Mouse (Mus musculus) cerebellum, adult 11-12 months (tissue): ENCODE measurements around the gene Tent2.
A peak's percentile ranks its signal among the peaks of the same experiment; 100 is the strongest.
"Not testable (repeated sequence)": the region's sequence is repeated elsewhere in the genome, so short reads cannot be mapped to it uniquely, and the experiment has no call there.

Experiments
- DNase-seq: peaks from one replicate; pipeline ENCODE4 v3.0.0; 2022

The Tent2 gene

DNA sequence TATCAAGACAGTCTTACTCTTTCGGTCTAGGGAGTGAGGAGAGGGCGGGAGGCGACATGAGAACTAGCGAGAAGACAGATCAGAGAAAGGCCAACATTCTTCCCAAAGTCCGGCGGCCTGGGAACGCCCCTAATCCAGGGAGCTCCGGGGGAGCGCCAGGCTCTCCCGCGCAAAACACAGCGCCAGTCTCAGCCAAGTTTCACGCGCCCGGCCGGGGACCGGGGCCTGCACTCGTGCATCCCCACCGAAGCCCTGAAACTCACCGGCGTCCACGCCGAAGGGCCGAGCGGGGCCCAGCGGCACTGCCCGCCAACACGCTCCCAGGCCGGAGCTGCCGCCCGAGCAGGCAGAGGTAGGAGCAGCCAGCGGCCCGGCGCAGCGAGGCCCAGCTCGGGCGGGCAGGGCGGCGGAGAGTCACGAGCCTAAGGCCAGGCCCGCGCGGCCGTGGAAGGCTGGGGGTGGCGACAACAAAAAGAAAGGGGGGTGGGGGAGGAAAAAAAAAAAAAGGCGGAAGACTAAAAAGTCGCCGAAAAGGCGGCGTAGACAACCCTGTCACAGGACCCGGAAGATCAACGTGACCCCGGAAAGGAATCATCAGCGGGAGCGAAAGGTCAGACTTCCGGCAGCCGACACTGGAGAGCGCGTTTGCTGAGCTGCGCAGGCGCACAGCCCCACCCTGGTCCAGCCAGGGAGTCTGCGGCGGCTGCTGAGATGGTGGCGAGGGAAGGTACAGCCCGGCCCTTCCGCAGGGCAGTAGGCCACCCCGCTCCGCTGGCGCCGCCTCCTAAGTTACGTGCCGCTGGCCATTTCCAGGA is at the start of gene Tent2:
TSS of gene Tent2 (minus strand) at position 555 of the 815 bp plus-strand sequence.
- DNase-seq: peak; percentile 96

DNA sequence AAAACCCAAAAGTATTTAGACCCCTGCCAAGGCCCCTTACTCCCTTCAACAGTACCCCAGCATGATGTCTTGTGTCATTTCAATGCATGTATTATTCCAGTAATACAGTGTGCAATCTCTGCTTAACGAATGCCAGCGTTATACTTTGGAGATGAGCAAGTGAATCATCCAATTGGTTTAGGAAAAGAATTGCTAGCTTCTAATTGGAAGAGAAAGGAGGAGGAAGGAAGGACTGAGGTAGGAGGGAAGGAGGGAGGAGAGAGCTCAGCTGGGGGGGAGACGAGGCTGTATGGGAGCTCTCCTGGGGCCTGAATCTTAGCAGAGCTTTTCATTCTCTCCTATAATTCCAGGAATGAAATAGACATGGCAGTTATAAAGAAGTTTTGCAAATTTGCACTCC is 49.0 kb upstream of the Tent2 start:
- no peak for DNase-seq

DNA sequence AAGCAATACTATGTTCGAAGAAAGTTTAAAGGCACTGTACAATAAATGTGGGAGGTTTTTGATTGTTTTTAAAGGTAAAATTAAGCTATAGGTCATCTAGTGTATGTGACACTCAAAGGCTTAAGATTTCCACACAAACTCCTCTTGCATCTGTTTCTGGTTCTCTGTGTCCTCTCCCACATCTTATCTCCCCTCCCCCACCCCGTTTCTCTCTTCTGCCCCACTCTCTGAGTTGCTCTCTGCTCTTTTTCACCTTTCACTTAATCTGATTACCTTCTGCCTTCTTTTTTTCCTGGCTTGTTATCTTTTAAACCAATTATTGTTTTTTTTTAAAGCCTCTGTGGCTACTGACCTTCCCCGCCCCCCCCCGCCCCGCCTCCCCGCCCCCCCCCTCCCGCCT is 47.4 kb upstream of the Tent2 start:
- DNase-seq: no peak

DNA sequence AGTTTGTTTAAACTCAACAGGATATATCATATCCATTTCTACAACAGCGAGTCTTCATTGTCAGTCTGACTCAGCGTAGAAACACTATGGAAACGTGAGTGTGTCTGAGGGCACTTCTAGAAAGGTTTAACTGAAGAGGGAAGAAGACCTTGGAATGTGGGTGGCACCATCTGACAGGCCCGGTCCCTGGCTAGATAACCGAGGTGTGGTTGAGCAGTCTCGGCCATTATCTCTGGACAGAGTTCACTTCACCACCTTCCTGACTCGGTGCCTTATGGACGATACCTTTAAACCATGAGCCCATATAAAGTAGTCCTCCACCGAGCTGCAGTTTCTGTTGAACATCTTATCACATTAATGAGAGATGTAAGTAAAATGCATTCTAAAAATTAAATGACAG is 46.9 kb upstream of the Tent2 start:
- no peak for DNase-seq

DNA sequence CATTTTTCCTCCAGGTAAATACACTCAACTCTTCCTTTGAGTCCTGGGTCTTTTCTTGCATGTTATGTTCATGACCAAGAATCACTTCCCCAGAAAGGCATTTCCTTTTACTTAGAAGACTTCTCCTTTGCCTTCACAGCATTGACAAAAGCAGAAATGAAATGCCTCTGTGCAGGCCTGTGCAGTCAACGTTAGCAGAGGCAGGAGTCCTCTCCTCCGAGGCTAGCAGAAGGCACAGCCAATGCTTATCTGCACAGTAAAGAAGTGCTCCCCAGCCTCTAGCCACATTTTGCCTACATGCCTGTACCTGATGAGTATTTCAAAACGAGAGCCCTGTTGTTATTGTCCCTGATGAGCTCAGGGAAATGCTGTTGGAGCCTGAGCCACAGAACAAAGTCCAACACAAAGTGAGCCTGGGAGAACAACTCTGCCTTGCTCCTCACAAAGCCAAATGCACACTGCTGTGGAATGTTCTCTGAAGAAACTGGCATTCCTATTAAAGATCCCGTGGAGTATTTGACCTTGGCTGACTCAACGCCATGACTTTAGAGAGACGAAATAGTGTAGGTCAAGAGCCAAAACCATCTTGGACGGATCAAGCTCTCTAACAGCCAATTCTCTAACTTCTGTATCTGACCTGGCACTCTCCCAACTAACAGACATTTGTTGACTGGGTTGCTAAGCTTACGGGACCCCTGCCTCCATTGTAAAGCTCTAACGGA is 45.7 kb upstream of the Tent2 start:
- DNase-seq: no peak

DNA sequence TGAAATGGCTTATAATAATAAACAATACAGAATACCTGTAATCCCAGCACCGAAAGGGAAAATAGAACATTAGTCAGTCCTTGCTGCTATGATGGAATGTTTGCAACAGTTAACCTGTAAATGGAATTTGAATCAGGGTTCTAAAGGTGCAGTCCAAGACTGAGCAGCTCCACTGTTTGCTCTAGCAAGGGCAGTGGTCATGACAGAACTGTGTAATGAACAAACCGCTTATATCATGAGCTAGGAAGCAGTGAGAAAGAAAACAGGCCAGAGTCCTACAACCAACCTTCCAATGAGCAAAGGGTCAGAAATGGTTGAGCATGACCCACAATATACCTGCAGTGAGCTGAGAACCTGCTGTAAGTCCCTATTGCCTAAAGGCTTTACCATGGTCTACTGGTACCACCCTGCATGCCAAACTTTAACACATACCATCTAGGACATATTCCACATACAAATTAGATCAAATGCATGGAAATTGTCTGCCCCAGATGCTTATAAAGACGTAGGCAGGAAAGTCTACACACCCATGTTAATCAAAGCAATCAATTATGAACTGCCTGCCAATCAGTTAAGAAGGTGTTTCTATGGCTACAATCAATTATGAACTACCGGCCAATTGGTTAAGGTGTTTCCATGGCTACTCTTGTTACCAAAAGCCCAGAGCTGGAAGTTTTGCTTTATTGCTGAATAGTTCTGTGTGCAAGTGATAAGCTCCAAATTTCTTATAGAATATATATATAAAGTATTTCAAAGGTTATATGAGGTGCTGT is 42.3 kb upstream of the Tent2 start:
- DNase-seq: no peak

DNA sequence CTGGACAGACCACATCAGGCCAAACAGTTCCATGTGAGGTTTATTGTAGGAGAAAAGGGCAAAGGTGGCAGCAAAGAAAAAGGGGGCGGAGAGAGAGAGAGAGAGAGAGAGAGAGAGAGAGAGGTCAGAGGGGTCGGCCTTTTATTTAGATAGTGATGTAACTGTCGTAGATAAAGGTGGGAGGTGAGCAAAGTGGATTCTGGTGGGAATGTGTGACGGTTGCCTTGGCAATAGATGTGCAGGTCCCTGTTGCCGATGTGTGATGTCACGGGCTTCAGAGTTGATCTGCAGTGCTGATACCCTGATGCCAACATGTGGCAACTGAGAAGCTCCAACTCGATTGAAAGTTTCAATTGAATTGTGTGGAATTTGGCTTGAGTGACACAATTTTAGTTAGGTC is 40.1 kb upstream of the Tent2 start:
- DNase-seq: no peak

DNA sequence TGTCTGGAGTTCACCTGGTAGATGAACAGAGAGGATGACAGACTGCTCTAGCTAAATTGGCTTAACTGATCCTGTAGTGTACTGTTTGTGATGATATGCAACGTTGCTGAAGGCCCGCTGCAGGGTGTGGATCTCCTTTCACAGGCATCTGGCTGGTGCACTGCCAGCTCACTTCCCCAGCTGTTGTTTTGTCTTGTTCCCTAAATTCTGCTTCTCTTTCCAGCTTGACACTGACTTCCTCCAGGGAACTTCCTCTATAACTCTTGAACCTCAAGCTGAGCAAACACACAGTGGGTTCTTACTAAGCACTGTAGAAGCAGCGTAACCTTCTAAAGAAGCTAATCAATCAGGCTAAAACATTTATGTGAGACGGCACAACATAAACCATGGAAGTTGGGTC is 38.8 kb upstream of the Tent2 start:
- no peak for DNase-seq

DNA sequence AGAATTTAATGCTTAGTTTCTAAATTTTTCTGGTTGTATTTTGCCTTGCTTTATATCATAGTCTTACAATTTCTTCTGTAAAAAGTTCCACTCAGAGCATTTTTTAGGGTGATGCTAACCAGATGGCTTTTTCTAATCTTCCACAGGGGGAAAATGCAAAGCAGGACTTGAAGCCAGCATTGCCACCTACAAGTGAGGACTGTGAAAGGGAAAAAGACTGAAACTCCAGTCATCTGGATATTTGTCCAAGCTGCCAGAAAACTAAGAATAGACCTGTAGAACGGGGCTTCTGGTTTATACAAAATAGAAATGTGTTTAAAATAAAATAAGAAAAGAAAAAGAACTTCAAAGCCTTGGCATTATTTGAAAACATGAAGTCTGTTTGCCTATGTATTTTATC is 19.6 kb upstream of the Tent2 start:
- DNase-seq: no peak

DNA sequence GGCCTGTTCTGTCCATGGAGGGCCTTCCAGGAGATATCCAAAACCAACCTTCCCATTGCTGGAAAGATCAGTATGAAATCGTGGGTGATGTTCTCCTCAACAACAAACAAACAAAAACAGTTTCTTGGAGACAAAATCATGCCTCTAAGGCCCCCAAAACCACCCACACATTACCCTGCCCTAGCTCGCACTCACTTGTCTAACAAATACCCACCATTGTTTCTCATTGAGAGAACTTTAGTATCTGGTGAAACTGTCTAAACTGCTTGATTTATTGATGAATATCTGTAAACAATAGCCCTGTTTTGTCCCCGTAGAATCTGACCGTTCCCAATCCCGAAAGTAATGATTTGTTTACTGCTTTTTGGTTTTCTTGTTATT is 451 bp upstream of the Tent2 start:
- DNase-seq: no peak

DNA sequence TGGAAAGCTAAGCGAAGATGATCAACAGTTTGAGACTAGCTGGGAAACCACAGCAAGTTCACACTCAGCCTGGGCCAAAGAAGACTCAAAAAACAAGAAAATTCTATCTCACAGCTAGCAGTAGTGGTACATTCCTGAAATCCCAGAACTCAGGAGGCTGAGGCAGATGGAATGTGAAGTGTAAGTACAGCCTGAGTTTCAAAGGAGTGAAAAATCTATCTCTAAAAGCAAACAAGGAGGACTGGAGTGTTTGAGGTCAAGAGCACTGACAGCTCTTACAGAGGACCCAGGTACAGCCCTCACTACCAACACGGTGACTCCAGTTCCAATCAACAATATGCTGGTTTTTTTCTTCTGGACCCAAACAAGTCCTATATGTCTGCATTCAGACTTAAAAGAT is 2.8 kb downstream of the Tent2 start:
- no peak for DNase-seq

DNA sequence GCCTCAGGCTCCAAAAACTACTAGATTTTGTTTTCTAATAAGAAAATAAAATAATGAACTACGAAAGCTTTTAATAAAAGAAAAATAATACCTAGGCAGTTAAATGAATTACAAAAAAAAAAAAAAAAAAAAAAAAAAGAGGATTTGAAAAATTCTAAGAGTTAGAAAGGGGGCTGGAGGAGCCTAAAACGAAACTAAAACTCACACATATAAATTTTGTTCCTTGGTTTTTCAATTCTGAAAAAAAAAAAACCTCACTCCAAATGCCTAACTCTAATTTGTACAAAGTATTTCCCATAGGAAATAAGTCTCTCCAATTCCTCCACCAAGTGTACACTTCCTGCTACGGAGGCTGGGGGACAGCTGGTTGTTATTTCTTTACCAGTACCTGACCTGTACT is 3.4 kb downstream of the Tent2 start:
- DNase-seq: no peak

DNA sequence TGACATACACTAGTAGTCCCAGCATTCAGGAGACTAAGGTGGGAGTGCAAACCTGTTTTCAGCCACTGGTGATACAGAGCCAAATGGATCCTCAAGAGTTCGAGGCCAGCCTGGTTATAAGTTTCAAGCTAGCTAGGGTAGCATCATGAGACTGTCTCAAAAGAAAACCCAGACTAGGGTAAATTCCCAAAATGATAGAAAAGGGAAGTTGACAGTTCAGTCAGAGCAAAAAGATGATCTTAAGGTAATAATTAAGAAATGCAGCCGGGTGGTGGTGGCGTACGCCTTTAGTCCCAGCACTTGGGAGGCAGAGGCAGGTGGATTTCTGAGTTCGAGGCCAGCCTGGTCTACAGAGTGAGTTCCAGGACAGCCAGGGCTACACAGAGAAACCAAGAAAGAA is 4.4 kb downstream of the Tent2 start:
- not testable (repeated sequence) for DNase-seq

DNA sequence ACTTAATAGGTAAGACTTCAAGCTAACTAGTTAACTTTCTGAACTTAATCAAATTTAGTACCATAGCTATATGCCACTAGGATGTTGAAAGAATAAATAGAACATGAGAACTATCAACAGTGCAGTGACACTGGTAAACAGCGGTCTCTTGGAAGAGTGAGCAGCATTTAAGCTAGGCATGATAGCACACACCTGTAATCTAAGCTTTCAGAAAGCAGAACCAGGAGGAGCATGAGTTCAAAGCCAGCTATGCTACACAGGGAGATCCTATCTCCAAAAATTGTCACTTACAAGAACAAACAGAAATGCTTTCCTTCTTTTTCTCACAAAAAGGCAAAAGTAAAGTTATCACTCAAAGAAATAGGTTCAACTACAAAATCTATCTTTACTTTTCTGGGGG is 11.8 kb downstream of the Tent2 start:
- no peak for DNase-seq

DNA sequence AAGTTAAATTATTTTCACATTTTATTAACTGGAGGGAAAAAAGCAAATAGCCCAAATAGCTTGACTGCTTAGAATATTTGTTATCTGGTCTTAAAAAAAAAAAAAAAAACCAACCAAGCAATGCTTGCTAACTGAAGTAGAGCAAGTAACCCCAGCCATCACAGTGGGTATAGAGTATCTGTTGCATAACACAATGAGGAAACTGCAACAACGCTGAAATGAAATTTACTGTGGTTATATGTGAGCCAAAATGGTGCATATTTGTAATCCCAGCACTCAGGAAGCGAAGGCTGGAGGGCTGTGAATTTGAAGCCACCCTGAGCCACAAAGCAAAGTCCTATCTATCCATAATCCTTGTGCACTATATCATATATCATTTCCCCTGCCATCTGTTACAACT is 12.7 kb downstream of the Tent2 start:
- no peak for DNase-seq

DNA sequence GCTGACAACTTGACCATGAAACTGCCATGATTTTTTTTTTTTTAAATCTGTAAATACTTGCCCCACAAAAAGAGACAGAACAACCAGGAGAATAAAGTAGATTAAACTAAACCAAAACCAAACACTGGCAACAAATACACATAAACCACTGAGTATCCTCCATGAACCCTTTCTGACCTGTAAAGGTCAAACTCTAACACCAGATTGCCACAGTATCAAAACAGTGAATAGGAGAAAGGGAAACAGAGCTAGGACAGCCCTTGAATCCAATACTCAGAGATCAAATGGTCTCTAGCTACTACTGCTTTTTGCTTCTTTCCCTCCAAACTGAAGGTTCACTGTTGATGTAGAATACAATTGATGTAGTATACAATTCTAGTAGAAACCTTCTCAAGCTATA is 14.6 kb downstream of the Tent2 start:
- no peak for DNase-seq

DNA sequence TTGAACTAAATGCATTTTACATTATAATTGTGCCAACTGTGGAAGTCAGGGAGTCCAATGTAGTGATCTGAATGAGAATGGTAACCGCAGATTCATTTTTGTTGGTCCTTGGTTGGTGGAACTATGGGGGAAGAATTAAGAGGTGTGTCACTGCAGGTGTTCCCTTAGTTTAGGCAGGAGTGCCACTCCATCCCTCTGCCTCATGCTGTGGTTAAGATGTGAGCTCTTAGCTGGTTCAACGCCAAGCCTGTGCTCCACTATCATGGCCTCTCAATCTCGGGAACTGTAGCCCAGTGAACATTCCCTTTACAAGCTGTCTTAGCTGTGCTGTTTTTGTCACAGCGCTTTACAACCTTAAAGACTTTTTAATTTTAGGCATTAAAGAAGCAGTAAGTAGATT is 28.9 kb downstream of the Tent2 start:
- no peak for DNase-seq

DNA sequence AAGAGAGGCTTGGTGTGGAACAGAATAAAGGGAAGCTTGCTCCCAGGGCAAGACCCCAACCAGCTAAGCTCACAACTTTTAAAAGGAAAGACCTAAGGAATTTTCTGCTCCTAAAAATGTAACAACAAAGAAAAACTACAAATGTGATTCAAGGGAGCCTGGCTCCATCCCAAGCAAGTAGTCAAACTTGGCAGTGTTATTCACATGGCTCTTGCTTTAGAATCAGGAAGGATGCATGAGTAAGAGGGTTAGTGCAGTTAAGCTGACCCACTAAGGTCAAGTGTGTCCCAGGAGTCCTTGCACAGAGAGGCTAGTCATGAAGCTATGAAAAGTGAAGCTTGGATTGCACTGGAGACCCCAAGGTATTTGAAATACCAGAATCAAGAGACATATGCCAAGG is 29.7 kb downstream of the Tent2 start:
- DNase-seq: no peak

DNA sequence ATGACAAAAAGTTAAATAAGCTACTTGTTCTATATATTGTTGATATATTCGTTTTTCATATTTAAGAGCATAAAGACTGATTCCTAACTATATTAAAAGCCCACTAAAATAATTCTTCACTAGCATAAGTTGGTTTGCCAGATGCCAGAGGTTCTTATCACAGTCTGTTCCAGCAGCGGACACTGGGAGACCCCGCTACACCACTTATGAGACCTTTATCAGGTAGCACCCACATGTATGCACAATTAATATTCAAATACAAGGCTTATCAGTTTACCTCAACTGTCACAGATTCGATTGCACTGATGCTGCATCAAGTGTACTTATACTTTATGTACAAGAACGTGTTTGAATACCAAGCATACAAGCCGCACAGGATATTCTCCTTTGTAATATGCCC is 33.9 kb downstream of the Tent2 start:
- no peak for DNase-seq

DNA sequence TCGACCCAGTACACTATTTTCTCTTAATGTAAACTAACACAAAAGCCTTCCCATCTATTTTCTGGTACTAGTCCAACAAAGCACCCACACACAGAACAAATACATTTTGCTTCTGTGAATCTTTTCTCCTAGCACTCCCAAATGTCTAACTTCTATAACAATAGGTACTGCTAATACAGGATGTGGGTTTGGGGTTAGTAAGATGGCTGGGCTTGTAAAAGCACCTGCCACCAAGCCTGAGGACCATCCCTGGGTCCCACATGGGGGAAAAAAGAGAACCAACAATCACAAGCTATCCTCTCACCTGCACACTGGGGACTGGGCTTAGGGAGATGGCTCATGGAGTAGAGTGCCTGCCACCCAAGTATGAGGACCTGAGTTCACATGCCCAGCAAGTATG is 38.9 kb downstream of the Tent2 start:
- no peak for DNase-seq

DNA sequence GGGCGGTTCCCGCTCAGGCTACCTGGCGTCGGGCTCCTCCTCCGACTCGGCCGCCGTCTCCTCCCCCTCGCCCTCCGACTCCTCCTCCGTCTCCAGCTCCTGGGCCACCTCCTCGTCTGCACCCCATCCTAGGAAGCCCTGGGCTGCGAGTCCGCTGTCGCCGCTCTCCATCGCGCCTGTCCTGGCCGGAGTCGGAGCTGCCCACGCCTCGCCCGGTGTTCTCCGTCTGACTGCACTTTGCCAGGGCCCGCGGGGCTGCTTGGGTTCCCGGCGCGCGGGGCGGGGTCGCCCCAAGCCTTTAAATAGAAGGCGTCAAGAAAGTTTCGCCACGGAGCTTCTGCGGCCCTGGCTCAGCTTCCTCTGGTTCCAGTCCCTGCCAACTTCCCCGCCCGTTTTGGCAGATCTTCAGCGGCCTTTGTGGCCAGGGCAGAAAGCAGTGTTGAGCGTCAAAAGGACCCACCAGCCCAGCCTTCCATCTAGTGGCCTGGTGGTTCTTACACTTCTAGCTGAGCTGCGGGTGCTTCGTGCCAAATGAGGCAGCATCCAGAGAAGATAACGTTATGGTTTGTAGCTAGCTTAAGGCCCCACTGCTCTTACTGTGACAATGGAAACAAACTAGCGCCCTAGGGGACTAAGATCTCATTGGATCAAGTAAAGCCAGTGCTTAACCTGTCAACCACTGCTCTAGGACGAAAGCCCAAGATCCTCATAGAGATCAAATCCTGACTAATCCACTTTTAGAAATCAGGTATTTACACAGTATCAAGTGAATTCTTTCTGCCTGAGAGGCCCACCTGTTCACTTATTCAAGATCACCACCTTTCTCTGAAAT is 47.6 kb downstream of the Tent2 start, which contains the start of gene Cmya5:
TSS of gene Cmya5 (minus strand) at position 389 of the 832 bp plus-strand sequence.
- DNase-seq: peak; percentile 72

DNA sequence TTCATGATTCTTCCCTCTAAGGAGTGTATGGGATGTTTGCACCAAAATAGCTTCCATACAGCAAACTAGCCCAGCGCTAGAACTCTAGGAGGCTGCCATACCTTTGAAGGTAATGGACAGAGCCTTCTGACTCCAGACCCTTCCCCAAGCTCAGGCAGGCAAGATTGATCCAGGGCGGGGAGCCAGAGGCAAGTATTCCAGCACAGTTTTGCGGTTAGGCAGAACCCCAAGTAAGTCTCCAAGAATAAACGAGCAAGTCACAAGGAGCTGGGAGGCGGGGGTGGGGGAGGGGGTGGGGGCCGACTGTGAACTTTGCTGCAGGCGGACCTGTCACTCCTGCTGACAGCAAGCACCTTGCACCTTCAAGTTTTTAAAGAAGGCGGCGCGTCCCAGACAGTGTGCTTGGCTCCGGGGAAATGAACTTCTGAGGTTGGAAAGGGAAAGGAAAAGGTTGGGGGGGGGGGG is 48.3 kb downstream of the Tent2 start:
- no peak for DNase-seq

DNA sequence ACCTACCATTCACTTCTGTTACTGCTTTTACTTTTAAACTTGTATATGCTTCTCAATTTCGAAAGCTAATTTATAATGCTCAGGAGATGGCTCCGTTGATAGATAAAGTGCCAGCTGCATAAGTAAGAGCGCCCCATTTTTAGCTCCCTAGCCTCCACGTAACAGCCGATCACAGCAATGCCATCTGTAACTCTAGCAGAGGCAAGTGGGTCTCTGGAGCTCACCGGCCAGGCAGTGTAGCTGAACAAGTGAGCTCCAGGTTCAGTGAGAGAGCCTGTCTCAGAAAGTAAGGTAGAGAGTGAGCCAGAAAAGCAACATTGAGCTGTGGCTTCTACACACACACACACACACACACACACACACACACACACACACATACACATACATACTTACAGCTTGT is 51.0 kb downstream of the Tent2 start:
- no peak for DNase-seq
